Mouse (Mus musculus): ENCODE measurements at regions not wholly inside any gene's neighbourhood (a gene's known extent, or its start where the extent isn't known, plus 50 kb on each side); places are given as distances from the start of the nearest gene placed in this dataset.

DNA sequence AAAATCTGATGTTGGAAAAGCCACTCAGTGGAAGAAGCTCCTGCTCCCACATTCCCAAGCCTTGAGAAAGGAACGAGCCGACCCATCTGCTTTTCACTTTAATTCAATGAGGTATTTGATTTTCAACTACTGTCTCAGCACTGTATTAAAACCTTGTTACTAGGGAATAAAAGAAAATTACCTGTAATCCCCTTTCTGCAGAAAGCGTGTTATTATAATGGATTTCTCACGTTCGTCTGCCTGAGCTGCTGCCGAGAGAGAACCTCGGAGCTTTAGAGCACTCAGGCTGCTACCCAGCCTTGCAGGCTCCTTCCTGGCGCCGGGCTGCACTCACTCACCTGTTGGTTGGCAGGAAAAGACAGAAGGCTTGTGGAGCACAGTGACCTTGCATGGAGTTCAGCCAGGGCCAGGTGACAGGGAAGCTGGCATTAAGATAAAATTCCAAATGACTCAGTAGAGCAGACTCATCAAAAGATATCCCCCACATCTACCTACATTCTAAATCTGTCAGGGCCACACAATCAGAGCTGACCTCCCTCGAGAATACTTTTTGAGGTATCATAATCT is 770.2 kb downstream of the Adgrl2 start:
- TF ChIP-seq CTCF (IDR thresholded peaks at IDR 0.05; ENCODE audit: extremely low read depth, insufficient read length, insufficient replicate concordance, low read depth, low read length) (no peak), POLR2A (IDR thresholded peaks at IDR 0.05; ENCODE audit: low read depth, low read length) (no peak)
